Mouse (Mus musculus) yolk sac, embryonic 10.5 days (tissue): ENCODE measurements around the gene Fzd10.

Experiments
- DNase-seq: peaks from one replicate; pipeline ENCODE4 v3.0.0-alpha.2; 2017; ENCODE audit warnings: low spot score

Gene Fzd10

DNA sequence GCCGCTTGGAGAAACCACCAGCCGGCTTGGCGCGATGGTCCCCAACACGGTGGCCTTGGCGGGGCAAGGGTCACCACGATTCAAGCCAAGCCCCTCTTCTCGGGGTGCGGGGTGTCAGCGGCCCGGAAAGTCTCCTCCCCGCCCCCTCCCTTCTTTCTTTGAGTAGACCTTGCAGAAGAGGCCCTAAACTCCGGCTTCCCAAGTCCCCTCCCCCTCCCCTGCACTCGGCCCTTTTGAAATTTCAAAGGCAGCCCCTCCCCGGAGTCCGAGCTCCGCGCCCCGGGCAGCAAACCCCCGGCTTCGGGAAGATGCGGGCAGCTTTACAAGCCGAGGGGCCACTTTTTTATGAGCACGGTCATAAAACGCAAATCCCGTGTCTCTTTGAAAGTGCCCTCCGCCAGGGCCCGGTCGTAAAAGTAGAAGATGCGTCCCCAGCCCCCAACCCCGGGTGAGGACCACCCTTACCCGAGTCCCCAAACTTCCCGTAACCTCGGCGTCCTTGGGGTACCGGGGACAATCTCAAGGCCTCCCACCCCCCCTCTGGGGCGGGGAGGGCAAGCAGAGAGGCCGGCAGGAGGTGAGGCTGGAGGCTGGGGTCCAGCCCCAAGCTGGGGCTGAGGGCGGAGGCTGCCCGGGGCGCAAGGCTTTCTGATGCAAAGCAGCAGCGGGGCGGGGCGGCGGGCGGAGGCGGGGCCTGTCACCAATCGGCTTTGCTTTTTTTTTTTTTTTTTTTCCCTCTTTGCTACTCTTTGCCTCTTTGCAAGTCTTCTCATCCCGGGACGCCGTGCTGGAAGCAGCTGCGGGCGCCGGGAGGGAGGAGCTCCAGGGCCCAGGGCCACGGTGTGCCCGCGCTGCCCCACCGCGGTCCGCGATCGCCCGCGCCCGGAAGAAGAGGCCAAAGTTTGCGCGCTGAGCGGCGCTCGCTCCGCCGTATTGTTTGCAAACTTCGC, at the start of gene Fzd10:
TSS of gene Fzd10 (plus strand) at position 773 of the 950 bp plus-strand sequence.
- peak; percentile 72 for DNase-seq

DNA sequence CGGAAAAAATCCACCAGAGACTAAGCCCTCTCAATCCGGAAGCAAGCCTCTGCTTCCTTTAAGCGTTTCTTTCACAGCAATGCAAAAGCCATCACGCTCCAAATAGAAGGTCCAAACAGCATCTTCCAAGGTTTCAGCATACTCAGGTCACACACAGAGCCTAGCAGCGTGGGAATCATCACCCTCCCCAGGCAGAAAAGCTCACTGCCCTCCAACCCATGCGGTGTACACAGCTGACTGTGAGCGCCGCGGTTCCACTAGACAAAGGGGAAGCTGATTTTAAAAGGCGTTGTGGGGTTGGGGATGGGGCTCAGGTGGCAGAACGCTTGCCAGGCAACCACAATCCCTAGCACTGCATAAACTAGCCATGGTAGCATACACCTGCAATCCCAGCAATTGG, 49.2 kb upstream of the Fzd10 start:
- no peak for DNase-seq

DNA sequence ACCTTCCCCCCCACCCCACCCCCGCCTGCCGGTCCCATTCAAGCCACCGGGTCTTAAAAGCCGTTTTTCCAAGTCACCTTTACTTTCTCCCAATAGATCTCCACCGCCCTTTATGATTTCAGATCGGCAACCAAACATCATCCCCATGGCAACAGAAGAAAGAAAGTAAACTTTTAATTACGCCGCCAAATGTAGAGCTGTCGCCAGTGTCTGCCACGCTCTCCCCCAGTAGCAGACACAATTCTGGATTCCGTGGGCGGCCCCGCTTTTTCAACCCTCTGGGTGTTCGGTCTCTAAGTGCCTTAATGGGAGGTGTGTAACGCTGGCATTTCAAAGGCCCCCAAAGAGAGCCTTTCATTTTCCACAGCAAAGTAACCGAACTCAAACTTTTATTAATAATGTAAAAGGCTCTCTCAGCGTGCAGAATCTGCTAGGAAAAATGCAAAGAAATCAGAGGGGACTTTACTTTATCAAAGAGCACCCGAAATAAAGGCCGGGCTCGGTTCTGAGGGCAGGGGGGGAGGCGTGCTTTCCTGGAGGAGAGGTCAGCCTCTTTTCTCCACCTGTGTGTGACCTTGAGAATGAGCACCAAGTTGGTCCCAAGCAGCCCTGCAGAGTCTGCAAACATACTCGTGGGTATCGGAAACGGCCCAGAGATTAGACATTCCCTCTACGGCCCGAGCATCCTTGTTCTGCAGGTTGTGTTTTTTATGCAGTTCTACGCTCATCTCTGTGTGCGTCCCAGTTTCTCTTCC, 48.3 kb upstream of the Fzd10 start:
- DNase-seq = no peak

DNA sequence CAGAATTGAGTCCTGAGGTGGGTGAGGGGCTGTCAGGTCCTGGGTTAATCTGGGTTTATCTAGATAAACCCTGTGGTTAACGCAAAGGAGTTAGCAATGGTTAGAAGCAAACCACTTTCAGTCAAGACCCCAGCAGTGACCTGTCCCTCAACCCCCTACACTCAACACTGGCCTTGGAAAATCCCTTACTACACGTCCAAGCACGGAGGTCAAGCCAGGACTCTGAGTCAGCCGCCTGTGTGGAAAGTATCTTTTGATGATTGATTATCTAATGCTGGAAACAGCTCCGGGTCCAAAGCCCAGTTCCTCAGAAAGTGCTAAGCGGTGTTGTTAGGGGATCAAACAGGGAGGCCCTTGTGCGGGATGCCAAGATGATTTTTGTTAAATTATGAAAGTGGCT, 42.5 kb upstream of the Fzd10 start:
- DNase-seq = no peak

DNA sequence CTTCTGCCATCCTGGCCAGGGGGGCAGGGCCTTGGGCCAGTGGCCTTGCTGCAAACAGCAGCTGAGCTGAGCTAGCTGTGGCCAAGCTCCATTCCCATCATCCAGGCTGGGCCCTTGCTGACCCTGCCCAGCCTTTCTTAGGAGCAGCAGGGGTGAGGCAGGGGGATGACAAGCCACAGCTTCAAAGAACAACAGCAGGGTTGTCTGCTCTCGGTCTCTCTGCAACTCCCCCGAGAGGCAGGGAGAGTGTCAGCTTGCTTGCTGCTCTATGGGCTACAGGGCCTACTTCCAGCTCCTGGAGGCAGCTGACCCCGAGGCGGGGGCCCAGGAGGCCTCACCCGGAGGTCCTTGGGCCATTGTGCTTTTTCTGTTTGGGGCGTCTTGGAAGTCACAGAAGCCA, 33.3 kb upstream of the Fzd10 start:
- DNase-seq = no peak

DNA sequence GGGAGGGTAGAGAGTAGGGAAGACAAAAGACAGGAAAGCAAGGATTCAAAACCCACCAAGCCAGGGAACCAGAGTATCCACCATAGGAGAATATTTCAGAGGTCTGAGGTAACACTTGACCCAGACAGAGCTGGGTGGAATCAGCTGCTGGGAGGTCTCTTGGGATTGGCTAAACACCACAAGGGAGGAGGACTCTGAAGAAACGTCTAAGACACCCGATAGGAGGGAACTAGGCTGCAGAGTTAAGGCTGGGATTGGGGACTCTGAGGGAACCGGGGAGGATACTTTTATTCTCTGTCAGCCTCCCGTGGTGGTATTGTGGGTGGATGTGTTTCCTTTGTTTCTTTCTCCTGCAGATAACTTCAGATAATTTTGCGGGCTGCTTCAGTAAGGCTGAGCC, 31.7 kb upstream of the Fzd10 start:
- DNase-seq = no peak

DNA sequence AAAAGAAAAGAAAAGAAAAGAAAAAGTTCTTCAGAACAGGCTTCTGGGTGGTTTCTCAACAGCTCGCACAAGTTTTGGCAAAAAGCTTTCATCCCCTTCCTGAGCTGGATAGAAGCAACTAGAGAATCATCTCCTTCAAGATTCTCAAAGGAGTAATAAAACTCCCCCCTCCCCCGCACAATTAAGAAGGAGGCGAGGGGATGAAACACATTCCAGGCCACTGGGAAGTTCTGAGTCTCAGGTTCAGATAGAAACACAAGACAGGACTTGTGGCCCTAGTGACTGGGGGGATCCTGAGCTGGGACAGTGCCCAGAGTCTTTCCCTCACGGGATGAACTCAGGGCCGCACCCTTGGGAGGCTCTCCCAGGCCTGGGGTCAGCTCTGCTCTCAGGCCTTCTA, 30.6 kb upstream of the Fzd10 start:
- no peak for DNase-seq

DNA sequence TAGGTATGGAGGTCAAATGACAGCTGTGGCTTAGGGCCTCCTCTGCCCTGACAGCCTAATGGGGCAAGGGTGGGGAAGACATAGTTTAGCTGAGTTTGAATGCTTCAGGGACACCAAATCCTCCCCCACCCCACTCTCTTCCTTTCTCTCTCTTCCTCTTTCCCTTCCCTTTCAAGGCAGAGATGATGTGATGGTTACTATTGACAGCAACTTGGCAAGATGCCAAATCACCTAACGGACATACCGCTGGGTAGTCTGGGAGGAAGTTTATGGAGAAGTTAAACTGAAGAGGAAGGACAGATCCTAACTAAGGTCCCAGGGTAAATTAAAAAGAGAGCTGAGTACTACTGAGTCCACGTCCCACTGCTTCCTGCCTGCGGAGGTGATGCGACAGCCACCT, 29.8 kb upstream of the Fzd10 start:
- DNase-seq = no peak

DNA sequence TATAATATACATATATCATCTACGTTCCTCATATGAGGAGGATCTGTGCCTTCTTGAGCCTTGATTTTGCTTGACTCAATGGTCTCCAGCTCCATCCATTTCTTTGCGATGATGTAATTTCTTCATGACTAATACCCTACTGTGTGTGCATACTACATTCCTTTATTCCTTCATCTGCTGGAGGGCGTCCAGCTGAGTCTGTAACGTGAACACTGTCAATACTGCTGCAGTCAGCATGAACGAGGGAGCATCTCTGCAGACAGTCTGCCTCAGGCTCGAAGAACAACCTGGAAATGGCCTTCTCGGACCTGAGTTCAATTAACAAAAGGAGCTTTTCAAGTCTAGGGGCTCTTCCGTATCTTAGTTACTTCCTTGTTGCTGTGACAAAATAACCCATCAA, 28.9 kb upstream of the Fzd10 start:
- no peak for DNase-seq

DNA sequence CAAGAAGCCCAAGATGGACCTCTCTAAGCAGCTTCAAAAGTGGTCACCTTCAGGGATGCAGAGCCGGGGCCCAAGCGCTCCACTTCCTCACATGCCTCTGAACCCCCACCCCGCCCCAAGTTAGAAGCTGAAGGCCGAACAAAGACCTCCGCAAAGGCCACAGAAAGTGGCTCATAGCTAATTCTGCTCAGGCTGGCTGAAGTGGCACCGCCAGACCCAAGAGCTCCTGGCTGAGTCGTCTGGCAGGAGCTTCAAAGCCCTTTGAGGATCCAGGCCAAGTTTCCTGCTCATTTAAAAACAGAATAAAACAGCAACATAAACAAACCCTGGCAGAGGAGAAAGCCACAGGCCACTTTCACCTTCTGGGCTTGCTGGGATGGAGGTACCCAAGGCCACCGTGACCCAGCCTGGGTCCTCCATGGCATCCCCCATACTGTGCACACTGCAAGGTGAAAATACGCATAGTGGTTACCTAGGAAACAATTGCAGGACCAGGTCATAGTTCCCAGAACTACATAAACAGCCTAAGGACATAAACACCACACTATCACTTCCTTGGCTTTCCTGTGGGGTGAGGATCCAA, 24.6 kb upstream of the Fzd10 start:
- no peak for DNase-seq

DNA sequence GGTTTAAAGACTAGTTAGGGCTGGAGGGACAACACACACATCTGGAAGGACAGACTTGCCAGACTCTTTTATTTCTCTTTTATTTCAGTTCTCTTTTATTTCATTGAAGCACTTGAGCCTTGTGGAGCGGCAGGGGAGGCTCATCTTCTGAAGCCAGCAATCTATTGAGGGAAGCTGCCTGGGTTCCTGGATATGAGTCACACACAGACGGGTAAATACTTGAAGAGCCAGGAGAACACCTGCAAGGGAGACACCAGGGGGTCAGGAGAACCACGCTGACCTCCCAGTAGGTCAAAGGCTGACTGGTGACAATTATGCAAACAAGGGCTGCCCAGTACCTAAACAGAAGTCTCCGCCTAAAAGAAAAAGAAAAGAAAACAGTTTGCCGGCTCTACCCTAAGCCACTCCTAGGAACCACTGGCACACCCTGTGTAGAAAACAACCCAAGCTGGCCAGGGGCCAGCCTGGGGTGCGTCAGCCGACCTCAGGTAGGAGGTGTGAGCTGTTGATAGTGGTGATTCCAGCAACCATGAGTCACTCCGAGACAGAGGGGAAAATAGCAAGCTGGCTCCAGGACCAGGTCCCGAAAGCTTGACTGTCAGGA, 21.5 kb upstream of the Fzd10 start:
- no peak for DNase-seq

DNA sequence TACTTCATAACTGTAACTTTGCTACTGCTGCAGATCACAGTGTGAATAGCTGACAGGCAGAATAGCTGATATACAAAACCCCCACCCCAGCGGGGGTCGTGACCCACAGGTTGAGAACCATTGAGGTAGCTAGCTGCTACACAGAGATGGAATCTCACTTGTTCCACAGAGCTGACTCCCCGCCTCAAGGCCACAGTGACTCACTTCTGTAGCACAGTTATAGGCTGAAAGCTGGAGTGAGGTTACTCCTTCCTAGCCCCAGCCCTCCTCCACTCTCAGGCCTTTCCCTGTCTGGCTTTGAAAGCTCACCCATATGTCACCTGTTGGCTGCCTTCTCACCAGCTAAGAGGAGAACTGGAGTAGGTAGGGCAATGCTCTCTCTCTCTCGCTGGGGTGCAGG, 19.7 kb upstream of the Fzd10 start:
- no peak for DNase-seq

DNA sequence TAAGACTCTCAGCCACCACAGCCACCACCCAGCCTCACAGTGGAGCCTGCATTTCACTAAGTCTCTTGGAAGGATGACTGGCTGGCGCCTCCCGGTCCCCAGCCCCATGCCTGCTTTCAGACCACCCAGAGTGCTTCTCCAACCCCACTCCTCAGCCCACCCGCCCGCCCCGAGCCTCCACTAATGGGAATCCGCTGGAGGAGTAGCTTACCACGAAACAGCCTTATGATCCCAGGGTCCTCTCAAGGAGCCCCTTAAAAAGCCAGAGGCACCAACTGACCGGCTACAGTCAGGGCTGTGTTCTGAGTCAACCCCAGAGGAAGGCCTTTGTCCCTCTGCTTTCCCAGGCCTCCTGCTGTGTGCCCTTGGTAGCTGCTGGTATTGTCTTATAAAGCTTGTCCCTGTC, 19.1 kb upstream of the Fzd10 start:
- no peak for DNase-seq

DNA sequence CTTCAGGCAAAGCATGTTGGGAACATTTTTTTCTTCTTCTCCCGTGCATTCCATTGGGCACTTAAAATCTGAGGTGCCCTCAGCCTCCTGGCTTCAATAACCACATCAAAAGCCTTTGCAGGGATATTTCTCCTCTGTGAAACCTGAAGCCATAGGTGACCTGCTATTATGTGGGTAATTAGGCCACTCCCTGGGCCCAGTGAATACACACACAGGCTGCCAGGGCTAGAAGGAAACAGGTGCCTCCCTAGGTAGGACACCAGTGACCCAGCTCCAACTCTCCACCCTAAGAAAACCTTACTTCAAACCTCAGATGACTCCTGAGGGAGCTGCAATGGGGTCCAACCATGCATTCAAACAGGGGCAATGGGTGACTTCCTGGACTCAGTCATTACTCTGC, 11.4 kb upstream of the Fzd10 start:
- no peak for DNase-seq

DNA sequence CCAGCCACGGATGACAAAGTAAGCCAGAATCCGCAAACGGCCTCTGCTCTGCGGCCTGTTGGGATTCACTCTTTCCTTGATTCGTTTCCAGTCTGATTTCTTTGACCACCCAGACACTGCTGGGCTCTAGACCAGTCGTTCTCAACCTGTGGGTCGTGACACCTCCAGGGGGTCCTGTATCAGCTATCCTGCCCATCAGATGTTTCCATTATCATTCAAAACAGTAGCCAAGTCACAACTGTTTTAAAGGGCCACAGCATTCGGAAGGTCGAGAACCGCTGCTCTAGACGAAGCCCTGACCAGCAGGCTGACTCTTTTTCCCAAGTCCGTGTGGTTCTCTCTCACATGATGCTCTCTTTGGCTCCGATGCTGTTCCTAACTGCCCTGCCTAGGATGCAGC, 7.2 kb upstream of the Fzd10 start:
- no peak for DNase-seq

DNA sequence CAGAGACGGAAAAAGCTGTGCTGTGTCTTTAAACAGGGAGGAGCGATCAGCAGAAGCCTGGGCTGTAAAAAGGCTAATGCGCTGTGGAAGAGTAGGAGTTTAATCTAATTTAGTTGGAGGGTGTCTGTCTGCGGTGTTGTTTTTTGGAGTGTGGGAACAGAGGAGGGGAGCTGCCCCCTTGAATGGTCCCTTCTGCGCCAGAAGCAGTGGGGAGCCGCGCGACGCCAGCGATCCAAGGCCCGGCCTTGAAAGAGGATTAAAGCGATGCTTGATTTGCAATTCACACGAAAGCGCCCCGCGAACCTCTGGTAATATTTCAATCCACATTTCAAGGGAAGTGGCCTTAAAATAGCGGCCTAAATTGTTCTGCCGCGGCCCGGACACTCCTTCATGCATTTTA, 3.8 kb upstream of the Fzd10 start:
- DNase-seq = no peak

DNA sequence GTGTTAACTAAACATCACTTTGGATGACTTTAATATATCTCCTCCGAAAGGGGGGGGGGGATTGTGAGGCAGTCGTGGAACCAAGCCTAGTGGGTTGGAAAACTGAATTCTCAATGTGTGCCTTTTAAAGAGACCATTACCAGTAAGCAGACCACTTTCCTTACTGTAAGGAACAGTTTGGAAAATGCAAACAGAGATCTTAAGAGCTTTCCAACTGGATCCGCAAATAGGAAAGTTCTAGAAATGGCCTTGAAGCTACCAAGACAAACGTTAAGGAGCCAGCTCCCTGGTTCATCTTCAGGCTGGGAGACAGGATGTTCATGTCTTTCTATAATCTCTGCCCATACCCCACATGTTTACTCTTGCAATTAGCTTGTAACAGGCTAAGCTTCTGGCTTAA, 3.3 kb upstream of the Fzd10 start:
- DNase-seq = no peak

DNA sequence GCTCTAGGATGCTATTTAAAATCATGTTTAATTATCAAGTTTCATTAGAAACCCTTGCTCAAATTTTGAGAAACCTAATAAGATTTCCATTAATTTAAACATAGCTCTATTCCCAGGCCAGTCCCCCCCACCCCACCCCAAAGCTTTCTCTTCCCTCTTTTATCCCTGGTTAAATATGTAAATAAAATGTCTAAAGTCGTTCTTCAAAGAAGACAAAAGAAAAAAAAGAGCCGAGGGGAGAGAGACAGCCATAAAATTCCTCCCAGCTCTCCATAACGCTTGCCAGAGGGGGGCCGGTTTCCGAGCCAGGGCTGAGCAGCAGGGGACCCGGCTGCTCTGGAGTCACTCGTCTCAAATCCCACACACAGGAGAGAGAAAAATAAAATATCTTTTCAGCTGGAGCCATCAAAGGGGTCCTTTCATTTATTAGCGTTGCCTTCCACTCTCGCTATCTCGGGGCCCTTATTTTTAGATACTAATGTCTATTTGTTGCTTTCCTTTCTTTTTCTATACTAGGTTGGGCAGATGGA, 2.4 kb upstream of the Fzd10 start:
- no peak for DNase-seq

DNA sequence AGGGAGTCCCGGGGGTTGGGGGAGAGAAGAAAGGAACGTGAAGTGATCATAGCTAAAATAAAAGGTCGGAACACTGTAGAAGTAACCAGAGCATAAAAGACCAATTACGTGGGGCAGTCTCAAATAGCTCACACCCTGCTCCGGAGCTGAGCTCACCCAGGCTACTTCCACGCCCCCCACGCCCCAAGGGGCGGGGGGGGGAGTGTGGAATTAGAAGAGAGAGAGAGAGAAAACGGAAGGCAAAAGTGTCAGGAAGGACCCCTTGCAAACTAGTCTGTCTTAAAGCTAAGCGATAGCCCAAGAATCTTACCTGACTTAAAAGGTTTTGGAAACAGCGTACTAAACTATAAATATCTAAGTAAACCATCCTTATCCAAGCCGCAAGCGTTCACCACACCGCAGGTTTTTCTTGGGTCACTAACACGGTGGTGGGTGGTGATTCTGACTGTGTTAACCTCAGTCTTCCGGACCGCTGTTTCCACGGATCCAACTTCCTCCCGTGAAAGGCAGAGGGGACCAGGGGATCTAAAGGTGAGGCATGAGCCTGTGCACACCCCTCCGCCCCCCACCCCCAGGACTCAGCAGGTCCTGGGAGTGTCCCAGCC, 1.8 kb upstream of the Fzd10 start:
- DNase-seq = no peak

DNA sequence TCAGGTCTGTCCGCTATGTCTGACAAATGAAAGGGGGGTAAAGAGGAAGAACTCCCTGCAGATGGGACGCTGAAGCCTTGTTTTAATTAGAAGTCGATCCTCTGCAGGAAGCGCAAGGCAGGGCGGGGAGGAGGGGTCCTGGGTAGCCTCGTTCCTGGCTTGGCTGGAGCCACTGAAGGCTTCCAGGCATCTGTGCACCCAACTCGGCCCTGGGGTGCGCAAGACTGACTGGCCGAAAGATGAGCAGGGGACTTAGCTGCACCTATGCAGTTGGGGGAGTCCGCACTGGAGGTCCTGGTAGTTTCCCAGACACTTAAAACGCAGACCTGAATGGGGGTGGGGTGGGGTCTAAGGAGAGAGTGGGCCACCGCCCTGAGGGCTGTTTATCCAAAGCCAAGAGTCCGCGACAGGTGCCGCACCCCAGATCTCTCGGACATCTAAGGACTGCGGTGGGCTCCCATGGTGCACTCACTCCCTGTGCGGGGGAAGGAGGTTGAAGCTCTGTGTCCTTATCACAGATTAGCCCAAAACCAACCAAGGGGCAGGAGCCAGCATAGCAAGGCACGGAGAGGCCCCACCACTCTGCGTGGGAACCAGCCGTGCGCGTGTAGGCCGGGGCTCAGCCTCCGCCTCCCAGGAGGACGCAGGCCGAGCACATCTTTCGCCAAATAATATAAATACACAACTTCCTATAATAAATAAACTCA, 1.1 kb upstream of the Fzd10 start:
- no peak for DNase-seq
